Mouse (Mus musculus): ENCODE measurements at regions not wholly inside any gene's neighbourhood (a gene's known extent, or its start where the extent isn't known, plus 50 kb on each side); places are given as distances from the start of the nearest gene placed in this dataset.
"Not testable (repeated sequence)": the region's sequence is repeated elsewhere in the genome, so short reads cannot be mapped to it uniquely, and the experiment has no call there.

DNA sequence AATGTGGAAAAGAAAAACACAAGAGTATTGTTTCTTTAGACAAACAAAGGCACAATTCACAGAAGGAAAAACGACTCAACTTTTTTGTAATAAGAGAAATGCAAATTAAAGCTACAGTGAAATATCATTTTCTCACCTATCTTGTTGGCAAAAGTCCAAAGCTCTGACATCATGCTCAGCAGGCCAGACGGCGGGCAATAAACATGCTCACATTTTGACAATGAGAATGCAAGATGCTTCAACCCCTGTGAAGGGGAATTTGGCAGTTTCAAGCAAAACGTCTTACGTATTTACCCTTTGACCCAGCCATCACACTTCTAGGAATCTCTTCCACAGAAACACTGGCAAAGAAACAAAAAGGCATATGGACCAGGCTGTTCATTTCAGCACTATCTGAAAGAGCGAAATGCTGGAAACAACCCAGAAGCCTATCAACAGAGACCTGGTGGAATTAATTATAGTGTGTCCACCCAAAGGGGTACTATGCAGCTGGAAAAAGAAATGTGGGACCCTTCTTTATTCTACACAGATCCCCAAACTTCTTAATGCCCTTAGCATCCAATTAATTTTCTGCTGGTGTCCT lies 203.4 kb upstream of the 2610301B20Rik start:
- Histone ChIP-seq H3K27ac (replicated peaks) (no peak overlapping the region), H3K9me3 (no peaks in the 10 kb centered on the region), H3K36me3 (replicated peaks) (no peaks in the 10 kb centered on the region), H3K4me1 (no peaks in the 10 kb centered on the region), H3K27me3 (replicated peaks; ENCODE audit: low read depth, poor library complexity, severe bottlenecking) (no peaks in the 10 kb centered on the region), H3K4me3 (no peak overlapping the region)
- 81% methylated on average over 6 of the region's 6 CpGs for WGBS
- DNase-seq (ENCODE audit: low spot score), result no peak

DNA sequence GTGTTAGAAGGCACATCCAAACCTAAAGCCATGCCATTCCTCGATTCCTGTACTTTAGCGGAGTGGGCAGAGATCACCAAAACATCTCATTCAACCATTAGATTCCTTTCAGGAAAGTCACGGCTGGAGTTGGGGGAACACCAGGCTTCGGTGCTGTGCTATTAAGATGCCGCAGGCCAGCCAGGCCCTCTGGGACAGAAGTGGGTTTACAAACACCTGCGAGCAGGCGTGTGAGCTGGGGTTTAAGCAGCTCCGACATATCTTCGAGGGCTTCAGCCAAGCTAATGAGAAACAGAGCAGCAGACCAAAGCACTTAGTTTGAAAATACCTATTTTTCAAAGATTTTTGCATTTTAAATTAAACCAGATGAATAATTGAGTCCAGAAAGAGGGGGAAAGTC lies 183.2 kb upstream of the 2610301B20Rik start:
- H3K9me3 ChIP-seq, result no peaks in the 10 kb centered on the region
- no peaks in the 10 kb centered on the region for H3K36me3 ChIP-seq (replicated peaks)
- WGBS, result 52% methylated on average over 9 of the region's 9 CpGs
- H3K4me1 ChIP-seq, result no peaks in the 10 kb centered on the region
- H3K4me3 ChIP-seq, result no peak overlapping the region
- H3K27me3 ChIP-seq (replicated peaks; ENCODE audit: low read depth, poor library complexity, severe bottlenecking), result peaks cover 10% of the 10 kb centered on the region
- DNase-seq (ENCODE audit: low spot score), result peak; percentile 23
- no peak overlapping the region for H3K27ac ChIP-seq (replicated peaks)

DNA sequence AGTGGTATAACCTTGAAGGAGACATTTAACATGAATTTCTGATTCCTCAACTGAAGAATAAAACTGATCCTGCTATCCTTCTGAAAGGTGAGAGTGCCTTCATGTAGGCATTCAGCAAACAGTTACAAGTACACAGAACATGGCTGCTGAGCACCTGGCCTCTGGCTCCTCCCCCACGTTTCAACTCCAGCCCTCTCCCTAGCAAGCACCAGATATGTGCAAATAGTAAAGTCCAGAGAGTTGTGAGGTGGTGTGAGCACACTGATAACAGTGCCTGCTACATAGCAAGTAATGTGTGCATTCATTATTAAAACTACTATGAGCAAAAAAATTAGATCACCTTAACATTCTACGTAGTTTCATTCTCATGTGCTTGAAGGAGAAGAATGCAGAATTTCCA lies 181.4 kb upstream of the 2610301B20Rik start:
- DNase-seq (ENCODE audit: low spot score), result no peak
- H3K36me3 ChIP-seq (replicated peaks), result no peaks in the 10 kb centered on the region
- H3K9me3 ChIP-seq, result no peaks in the 10 kb centered on the region
- H3K4me3 ChIP-seq, result no peak overlapping the region
- H3K4me1 ChIP-seq, result no peaks in the 10 kb centered on the region
- H3K27ac ChIP-seq (replicated peaks), result no peak overlapping the region
- H3K27me3 ChIP-seq (replicated peaks; ENCODE audit: low read depth, poor library complexity, severe bottlenecking), result peaks cover 10% of the 10 kb centered on the region
- 82% methylated on average over 2 of the region's 2 CpGs for WGBS

DNA sequence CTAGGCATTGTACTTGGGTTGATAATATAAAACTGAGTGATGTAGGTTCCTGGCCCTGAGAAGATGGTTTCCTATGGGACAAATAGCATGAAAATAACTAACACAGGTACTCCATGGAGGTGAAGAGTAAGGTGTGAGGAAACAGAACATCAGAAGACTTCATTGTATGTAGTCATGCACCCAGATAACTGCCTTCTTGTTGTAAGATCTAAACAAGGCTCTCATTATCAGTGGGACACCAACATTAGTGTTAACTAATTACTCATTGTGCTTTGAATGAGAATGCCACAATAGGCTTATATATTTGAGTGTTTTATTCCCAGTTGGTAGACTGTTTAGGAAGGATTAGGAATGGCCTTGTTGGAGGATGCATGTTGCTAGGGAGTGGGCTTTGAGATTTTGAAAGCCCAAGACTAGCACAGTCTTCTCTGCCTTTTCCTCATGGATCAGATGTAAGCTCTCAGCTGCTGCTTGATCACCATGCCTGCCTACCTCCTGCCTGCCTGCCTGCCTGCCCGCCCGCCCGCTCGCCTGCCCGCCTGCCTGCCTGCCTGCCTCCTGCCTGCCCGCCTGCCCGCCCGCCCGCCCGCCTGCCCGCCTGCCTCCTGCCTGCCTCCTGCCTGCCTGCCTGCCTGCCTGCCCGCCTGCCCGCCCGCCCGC lies 180.7 kb upstream of the 2610301B20Rik start:
- Histone ChIP-seq H3K4me3 (peak overlapping the region; percentile 52), H3K27me3 (replicated peaks; ENCODE audit: low read depth, poor library complexity, severe bottlenecking) (peaks cover 10% of the 10 kb centered on the region), H3K9me3 (no peaks in the 10 kb centered on the region), H3K4me1 (no peaks in the 10 kb centered on the region), H3K36me3 (replicated peaks) (no peaks in the 10 kb centered on the region), H3K27ac (replicated peaks) (no peak overlapping the region; the same call in 1 of the 2 replicates)
- 32% methylated on average over 11 of the region's 15 CpGs for WGBS
- DNase-seq (ENCODE audit: low spot score), result peak; percentile 17

DNA sequence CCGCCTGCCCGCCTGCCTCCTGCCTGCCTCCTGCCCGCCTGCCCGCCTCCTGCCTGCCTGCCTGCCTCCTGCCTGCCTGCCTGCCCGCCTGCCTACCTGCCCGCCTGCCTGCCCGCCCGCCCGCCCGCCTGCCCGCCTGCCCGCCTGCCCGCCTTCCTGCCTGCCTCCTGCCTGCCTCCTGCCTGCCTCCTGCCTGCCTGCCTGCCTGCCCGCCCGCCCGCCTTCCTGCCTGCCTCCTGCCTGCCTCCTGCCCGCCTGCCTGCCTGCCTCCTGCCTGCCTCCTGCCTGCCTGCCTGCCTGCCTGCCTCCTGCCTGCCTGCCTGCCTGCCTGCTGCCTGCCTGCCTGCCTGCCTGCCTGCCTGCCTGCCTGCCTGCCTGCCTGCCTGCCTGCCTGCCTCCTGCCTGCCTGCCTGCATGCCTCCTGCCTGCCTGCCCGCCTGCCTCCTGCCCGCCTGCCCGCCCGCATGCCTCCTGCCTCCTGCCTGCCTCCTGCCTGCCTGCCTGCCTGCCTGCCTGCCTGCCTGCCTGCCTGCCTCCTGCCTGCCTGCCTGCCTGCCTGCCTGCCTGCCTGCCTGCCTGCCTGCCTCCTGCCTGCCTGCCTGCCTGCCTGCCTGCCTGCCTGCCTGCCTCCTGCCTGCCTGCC lies 180.1 kb upstream of the 2610301B20Rik start:
- peak; percentile 54 for DNase-seq (ENCODE audit: low spot score)
- not testable (repeated sequence) for H3K4me1 ChIP-seq; H3K9me3 ChIP-seq; H3K36me3 ChIP-seq (replicated peaks); H3K27ac ChIP-seq (replicated peaks); H3K27me3 ChIP-seq (replicated peaks; ENCODE audit: low read depth, poor library complexity, severe bottlenecking)
- peak overlapping the region; percentile 52 for H3K4me3 ChIP-seq
- 42% methylated on average over 12 of the region's 21 CpGs for WGBS

DNA sequence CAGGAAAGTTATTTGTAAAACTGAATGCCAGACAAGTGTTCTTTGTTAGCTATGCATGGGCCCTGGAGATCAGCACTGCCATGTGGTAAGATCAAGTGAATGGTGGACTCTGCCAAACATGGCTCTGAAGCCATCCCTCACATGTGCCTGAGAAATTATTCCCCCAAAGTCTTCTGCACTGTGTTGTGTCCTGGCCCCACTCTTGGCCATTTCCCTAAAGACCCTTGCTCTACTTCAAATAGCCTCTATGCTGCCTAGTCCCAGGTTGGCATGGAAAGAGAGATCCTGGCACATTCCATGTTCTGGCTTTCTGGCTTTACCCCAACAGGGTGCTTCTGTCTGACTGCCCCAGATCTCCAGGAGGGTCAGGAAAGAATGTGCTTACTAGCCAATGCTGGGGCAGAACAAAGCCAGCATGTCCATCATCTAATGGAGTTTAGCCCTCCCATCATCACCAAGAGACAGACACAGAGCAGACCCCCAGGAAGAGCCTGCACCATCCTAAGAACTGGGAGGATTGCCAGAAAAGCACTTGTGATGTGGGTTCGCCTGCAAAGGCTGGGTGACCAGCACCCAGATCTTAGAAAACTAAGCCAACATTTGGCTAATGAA lies 177.0 kb upstream of the 2610301B20Rik start:
- 75% methylated on average over 1 of the region's 1 CpGs for WGBS
- no peaks in the 10 kb centered on the region for H3K36me3 ChIP-seq (replicated peaks)
- no peak overlapping the region for H3K27ac ChIP-seq (replicated peaks)

DNA sequence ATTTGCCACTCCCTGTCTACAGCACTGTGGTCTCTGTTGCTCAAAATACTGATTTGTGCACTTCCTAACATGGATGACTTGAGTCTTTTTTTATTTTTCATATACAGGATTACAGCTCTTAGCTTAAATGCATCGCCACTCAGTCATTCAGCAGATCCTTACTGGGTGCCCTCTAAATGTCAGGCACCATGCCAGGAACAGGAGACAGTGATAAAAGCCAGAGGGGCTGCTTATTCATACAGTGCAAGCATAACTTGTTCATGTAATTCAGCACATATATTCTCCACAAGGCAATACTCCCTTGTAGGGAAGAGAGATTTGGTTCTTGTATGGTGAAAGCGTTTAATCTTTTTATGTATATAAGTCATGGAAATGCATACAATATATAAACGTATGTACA lies 175.7 kb upstream of the 2610301B20Rik start:
- Histone ChIP-seq H3K27me3 (replicated peaks; ENCODE audit: low read depth, poor library complexity, severe bottlenecking) (peaks cover 7% of the 10 kb centered on the region; the same call in 1 of the 2 replicates), H3K4me1 (no peaks in the 10 kb centered on the region), H3K4me3 (no peak overlapping the region), H3K27ac (replicated peaks) (no peak overlapping the region), H3K9me3 (no peaks in the 10 kb centered on the region), H3K36me3 (replicated peaks) (no peaks in the 10 kb centered on the region)
- WGBS, result 91% methylated on average over 3 of the region's 3 CpGs
- no peak for DNase-seq (ENCODE audit: low spot score)

More for the DNA sequence above, 177.0 kb upstream of the 2610301B20Rik start:
- Histone ChIP-seq H3K4me1 (no peaks in the 10 kb centered on the region), H3K9me3 (no peaks in the 10 kb centered on the region), H3K4me3 (no peak overlapping the region), H3K27me3 (replicated peaks; ENCODE audit: low read depth, poor library complexity, severe bottlenecking) (peaks cover 10% of the 10 kb centered on the region)
- DNase-seq (ENCODE audit: low spot score), result no peak

DNA sequence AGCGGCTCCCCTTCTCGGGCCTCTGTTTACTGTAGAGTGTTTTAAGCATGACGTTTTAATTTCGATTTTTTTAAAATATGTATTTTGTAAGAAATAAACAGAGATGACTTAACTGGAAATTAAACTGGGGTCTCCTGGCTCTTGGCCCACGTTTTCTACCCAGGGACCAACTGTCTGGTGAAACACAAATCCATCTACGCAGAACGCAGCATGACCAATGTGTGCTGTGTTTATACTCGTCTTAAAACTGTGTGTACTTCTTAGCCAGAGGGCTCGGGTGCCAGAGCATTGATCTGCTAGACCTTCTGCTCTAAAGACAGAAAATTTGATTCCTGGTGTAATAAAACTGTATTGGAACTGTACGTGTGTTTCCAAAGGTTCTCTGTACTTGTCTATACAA lies 172.8 kb upstream of the 2610301B20Rik start:
- Histone ChIP-seq H3K4me3 (no peak overlapping the region), H3K27ac (replicated peaks) (no peak overlapping the region), H3K9me3 (no peaks in the 10 kb centered on the region), H3K36me3 (replicated peaks) (no peaks in the 10 kb centered on the region), H3K4me1 (no peaks in the 10 kb centered on the region), H3K27me3 (replicated peaks; ENCODE audit: low read depth, poor library complexity, severe bottlenecking) (no peaks in the 10 kb centered on the region)
- DNase-seq (ENCODE audit: low spot score), result no peak
- 86% methylated on average over 10 of the region's 10 CpGs for WGBS

DNA sequence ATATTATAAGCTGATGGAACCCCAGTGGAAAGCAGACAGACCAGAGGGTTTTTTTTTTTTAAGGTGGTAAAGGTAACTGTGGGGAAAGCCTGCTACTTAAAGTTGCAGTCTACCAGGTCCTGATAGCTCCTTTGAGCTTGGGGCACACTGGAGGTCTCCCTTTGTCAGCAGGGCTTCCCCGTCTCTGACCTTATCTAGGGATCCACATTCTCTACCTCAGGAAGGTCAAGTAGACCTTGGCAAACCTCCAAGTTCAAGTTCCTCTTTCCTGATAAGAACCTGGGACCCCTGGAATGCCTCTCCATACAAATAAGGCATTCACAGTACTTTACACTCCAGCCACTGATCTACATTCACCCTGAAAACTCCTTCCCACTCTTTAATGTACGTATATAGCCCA lies 171.1 kb upstream of the 2610301B20Rik start:
- DNase-seq (ENCODE audit: low spot score), result no peak
- Histone ChIP-seq H3K27me3 (replicated peaks; ENCODE audit: low read depth, poor library complexity, severe bottlenecking) (no peaks in the 10 kb centered on the region), H3K9me3 (no peaks in the 10 kb centered on the region), H3K4me1 (no peaks in the 10 kb centered on the region), H3K27ac (replicated peaks) (no peak overlapping the region), H3K36me3 (replicated peaks) (no peaks in the 10 kb centered on the region), H3K4me3 (no peak overlapping the region)
- 78% methylated on average over 2 of the region's 2 CpGs for WGBS

DNA sequence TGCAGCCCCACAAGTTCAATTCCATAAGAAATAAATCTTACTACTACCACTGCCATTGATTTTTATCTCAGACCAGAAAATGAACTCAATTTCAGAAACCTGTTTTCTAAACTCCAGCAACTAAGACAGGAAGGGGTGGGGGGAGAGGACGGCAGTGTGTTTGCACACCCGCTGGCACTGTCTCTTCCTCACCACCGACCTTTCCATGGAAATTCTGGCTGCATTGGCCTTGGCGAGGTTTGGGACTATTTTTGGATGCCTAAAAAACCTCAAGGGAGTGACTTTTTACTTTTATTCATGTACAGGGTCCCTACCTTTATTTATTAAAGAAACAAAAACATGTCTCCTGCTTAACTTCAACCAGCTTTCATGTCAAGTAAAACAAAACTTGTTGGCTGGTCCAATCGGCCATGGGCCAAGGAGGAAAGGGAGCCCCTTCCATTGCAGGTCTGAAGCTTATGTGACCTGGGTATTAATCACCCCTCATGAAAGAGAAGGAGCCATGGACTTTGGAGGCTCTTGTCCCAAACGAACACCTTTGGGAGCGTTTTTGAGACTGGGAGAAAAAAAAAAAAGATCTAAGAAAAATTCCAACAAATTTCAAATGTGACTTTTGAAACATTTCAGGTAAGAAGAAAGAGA lies 167.2 kb upstream of the 2610301B20Rik start:
- H3K4me3 ChIP-seq, result no peak overlapping the region
- no peaks in the 10 kb centered on the region for H3K36me3 ChIP-seq (replicated peaks)
- H3K27me3 ChIP-seq (replicated peaks; ENCODE audit: low read depth, poor library complexity, severe bottlenecking), result no peaks in the 10 kb centered on the region
- H3K27ac ChIP-seq (replicated peaks), result no peak overlapping the region
- H3K9me3 ChIP-seq, result no peaks in the 10 kb centered on the region
- DNase-seq (ENCODE audit: low spot score), result no peak
- no peaks in the 10 kb centered on the region for H3K4me1 ChIP-seq
- 82% methylated on average over 7 of the region's 7 CpGs for WGBS

DNA sequence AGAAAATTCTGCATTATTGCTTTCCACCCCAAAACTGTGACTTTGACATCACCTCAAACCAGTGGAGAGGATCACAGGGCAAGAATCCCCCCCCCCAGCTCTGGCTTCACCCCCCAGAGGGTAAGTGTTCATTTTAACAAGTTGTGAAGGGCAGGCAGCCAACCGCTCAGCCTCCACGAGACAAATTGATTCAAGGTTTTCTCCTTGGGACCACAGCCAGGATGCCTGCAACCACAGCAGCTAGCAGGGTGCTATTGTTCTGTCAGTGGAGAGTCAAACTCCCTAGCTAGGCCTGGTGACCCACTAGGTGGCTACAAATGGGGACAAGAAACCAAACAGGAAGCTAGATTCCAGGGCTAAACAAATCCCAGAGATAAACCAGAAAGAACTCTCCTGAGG lies 166.6 kb upstream of the 2610301B20Rik start:
- Histone ChIP-seq H3K4me1 (no peaks in the 10 kb centered on the region), H3K9me3 (no peaks in the 10 kb centered on the region), H3K4me3 (no peak overlapping the region), H3K27ac (replicated peaks) (no peak overlapping the region), H3K36me3 (replicated peaks) (no peaks in the 10 kb centered on the region), H3K27me3 (replicated peaks; ENCODE audit: low read depth, poor library complexity, severe bottlenecking) (no peaks in the 10 kb centered on the region)
- 40% methylated on average over 2 of the region's 2 CpGs for WGBS
- DNase-seq (ENCODE audit: low spot score), result no peak

DNA sequence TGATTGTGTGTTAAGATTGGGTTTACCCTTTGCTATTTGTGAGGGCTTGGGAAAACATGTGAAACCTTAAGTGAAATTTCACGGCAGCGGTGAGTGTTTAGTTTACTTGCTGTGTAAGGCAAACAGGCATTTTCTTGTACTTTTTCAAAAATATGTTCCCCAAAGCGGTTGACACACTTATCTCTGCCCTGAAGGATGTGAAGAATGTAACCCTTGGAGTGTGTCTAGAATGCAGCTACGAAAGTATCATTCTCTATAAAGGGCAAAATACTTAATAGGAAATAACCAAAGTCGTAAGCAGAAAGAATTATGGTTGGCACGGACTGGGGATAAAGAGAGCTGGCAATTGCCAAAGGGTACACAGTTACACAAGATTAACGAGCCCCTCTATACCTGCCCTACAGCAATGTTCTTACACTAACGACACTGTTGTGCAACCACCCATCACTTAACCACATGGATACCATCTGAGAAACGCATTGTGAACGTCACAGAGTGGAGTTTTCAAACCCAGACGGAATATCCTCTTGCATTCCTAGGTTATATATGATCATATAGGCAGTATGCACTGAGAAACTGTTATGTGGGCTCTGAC lies 162.3 kb upstream of the 2610301B20Rik start:
- no peak overlapping the region for H3K4me3 ChIP-seq
- H3K27me3 ChIP-seq (replicated peaks; ENCODE audit: low read depth, poor library complexity, severe bottlenecking), result no peaks in the 10 kb centered on the region
- WGBS, result 85% methylated on average over 11 of the region's 11 CpGs

More for the DNA sequence above, 162.3 kb upstream of the 2610301B20Rik start:
- no peak overlapping the region for H3K27ac ChIP-seq (replicated peaks)
- H3K36me3 ChIP-seq (replicated peaks), result no peaks in the 10 kb centered on the region
- no peak for DNase-seq (ENCODE audit: low spot score)
- H3K9me3 ChIP-seq, result no peaks in the 10 kb centered on the region
- no peaks in the 10 kb centered on the region for H3K4me1 ChIP-seq

Measured in embryonic facial prominence, embryonic 10.5 days (tissue).